Mouse (Mus musculus): Measurements from ENCODE around the gene Npy. TPM values are rescaled to one million over a fixed set of nuclear protein-coding genes. Genes with fewer than 3 reads are reported as not detected.

Npy gene
- polyA plus RNA-seq (2014; fragmentation: Nextera tagmentation; extraction: Ambion mirVana), result 2.1 and 3.0 TPM in 2 replicates

DNA sequence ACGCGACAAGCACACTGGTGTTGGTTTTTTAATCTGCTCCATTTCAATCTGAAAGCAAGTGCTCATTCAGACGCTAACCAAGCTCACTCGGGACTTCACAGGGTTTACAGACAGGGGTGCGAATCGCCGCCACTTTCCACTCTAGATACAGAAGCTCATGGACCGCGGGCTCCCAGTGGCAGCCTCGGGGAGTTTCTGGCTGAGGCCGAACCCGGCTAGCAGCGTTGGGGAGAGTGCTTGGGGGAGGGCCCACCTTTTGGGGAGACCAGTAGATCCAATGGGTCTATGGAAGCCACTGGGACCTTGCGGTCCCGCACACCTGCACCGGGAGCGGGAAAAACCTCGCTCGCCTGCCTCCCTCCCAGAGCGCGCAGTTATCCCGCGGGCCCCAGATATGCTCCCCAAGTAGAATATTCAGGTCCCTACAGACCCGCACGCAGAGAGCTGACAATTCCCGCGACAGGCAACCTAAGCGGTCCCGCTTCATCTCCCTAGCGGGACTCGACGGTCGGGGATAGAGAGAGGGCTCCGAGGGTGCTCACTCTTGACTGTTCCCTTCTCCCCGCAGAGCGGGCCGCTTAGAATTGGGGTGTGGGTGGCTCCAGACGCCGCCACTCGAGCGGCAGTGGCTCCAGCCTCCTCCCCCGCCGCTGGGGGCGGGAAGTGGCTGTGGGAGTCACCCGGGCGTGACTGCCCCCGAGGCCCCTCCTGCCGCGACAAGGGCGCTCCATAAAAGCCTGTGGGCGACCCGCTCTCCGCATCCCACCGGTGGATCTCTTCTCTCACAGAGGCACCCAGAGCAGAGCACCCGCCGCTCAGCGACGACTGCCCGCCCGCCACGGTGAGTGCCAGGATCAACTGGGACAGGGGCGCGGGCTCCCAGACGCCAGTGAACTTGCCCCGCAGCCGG is at the start of gene Npy:
Npy (plus strand) TSS at position 750 of the 910 bp plus-strand sequence.
- Histone ChIP-seq H3K4me2 (peak within 1 kb of the TSS; percentile 75), H3K4me1 (ENCODE audit: control insufficient read depth, insufficient read depth, low read length) (peaks cover 12% of the 10 kb centered on the region), H3K36me3 (ENCODE audit: control insufficient read depth, insufficient read depth, low read length) (no peaks in the 10 kb centered on the region), H3K9me3 (ENCODE audit: control insufficient read depth, low read length) (no peaks in the 10 kb centered on the region), H3K4me3 (ENCODE audit: low read depth, low read length) (peak within 1 kb of the TSS; percentile 46), H3K27me3 (ENCODE audit: control insufficient read depth, insufficient read depth, low read length) (peaks cover 33% of the 10 kb centered on the region), H3K27ac (ENCODE audit: low read depth, low read length) (no peak within 1 kb of the TSS), H3K9ac (ENCODE audit: low read length) (peak within 1 kb of the TSS; percentile 59)
- peak; percentile 71 for ATAC-seq (ENCODE audit: low FRiP score)
- under 1% methylated on average over 64 of the region's 66 CpGs for WGBS
- DNase-seq (ENCODE audit: low spot score, missing footprints), result peak; percentile 95

- DNase-seq (ENCODE audit: low spot score, missing footprints) (no peak), ATAC-seq (ENCODE audit: low FRiP score) (no peak)
- Histone ChIP-seq H3K27ac (ENCODE audit: low read depth, low read length) (no peak overlapping the region), H3K27me3 (ENCODE audit: control insufficient read depth, insufficient read depth, low read length) (no peaks in the 10 kb centered on the region), H3K4me3 (ENCODE audit: low read depth, low read length) (no peak overlapping the region), H3K4me2 (no peak overlapping the region), H3K9ac (ENCODE audit: low read length) (no peak overlapping the region), H3K9me3 (ENCODE audit: control insufficient read depth, low read length) (no peaks in the 10 kb centered on the region), H3K36me3 (ENCODE audit: control insufficient read depth, insufficient read depth, low read length) (no peaks in the 10 kb centered on the region), H3K4me1 (ENCODE audit: control insufficient read depth, insufficient read depth, low read length) (peaks cover 6% of the 10 kb centered on the region)
- WGBS, result 70% methylated on average over 8 of the region's 8 CpGs
Observed at GRCm38 (mm10) chr6:49775006-49775405, 47.5 kb upstream of the Npy start.

GRCm38 (mm10) chr6:49778109-49778508 is 44.4 kb upstream of the Npy start:
- no peaks in the 10 kb centered on the region for H3K9me3 ChIP-seq (ENCODE audit: control insufficient read depth, low read length)
- no peak overlapping the region for H3K9ac ChIP-seq (ENCODE audit: low read length)
- WGBS, result 84% methylated on average over 13 of the region's 13 CpGs
- H3K4me2 ChIP-seq, result no peak overlapping the region
- H3K27ac ChIP-seq (ENCODE audit: low read depth, low read length), result no peak overlapping the region
- H3K4me1 ChIP-seq (ENCODE audit: control insufficient read depth, insufficient read depth, low read length), result peaks cover 6% of the 10 kb centered on the region
- H3K4me3 ChIP-seq (ENCODE audit: low read depth, low read length), result no peak overlapping the region
- DNase-seq (ENCODE audit: low spot score, missing footprints) (no peak), ATAC-seq (ENCODE audit: low FRiP score) (no peak)
- no peaks in the 10 kb centered on the region for H3K36me3 ChIP-seq (ENCODE audit: control insufficient read depth, insufficient read depth, low read length)
- H3K27me3 ChIP-seq (ENCODE audit: control insufficient read depth, insufficient read depth, low read length), result no peaks in the 10 kb centered on the region

DNA sequence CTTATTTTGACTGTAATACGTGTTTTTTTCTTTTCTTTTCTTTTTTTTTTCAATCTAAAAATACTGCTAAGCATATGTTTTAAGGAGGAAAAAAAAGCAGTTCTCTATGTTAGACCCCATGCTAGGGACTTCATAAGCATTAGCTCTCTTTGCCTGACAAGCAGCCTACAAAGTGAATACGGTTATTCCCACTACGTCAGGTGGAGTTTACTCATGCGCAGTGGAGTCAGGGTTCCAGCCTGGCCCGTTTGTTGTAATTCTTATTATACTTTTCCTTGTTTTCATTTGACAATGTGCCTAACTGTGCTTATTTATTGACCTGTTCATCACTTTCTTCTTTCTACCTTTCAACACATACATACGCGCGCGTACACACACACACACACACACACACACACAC is 43.8 kb upstream of the Npy start:
- Histone ChIP-seq H3K27me3 (ENCODE audit: control insufficient read depth, insufficient read depth, low read length) (no peaks in the 10 kb centered on the region), H3K4me2 (no peak overlapping the region), H3K36me3 (ENCODE audit: control insufficient read depth, insufficient read depth, low read length) (no peaks in the 10 kb centered on the region), H3K9me3 (ENCODE audit: control insufficient read depth, low read length) (no peaks in the 10 kb centered on the region), H3K4me3 (ENCODE audit: low read depth, low read length) (no peak overlapping the region), H3K4me1 (ENCODE audit: control insufficient read depth, insufficient read depth, low read length) (peaks cover 4% of the 10 kb centered on the region), H3K27ac (ENCODE audit: low read depth, low read length) (no peak overlapping the region), H3K9ac (ENCODE audit: low read length) (no peak overlapping the region)
- 92% methylated on average over 9 of the region's 9 CpGs for WGBS
- no peak for DNase-seq (ENCODE audit: low spot score, missing footprints)
- ATAC-seq (ENCODE audit: low FRiP score), result no peak

GRCm38 (mm10) chr6:49779606-49780005 is 42.9 kb upstream of the Npy start:
- ATAC-seq (ENCODE audit: low FRiP score) (0 out of 2 replicates have a peak, but pooled peaks have one; percentile 19), DNase-seq (ENCODE audit: low spot score, missing footprints) (peak; percentile 89)
- no peak overlapping the region for H3K4me3 ChIP-seq (ENCODE audit: low read depth, low read length)
- H3K36me3 ChIP-seq (ENCODE audit: control insufficient read depth, insufficient read depth, low read length), result no peaks in the 10 kb centered on the region
- no peaks in the 10 kb centered on the region for H3K9me3 ChIP-seq (ENCODE audit: control insufficient read depth, low read length)
- H3K9ac ChIP-seq (ENCODE audit: low read length), result no peak overlapping the region
- H3K27me3 ChIP-seq (ENCODE audit: control insufficient read depth, insufficient read depth, low read length), result no peaks in the 10 kb centered on the region
- H3K4me2 ChIP-seq, result no peak overlapping the region
- H3K4me1 ChIP-seq (ENCODE audit: control insufficient read depth, insufficient read depth, low read length), result no peaks in the 10 kb centered on the region
- peak overlapping the region; percentile 2; the same call in 1 of the 2 replicates for H3K27ac ChIP-seq (ENCODE audit: low read depth, low read length)
- 32% methylated on average over 7 of the region's 7 CpGs for WGBS

DNA sequence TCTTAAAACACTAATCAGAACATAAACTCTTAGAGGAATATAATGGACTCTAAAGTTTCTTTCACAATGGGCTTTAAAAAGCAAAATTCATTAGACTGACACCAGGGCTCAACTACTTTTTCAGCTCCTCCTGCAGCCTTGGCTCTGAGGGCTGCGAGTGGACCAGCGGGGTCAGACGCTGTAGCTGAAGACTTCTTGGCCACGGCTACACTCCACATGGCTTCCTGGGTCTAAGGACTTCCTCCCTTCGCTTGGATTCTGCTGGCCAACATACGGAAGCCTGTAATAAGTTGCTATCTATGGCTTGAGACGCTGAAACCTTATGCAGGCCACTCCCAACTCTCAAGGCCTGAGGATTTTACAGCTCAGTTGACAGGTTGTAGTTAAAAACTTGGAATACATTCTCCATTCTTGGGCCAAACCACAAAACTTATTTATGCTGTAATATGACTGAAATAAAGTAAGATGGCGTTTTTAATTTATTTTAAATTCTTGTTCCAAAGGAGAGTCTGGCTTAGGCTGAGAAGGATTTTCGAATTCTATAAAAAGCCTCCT is 41.6 kb upstream of the Npy start:
- 92% methylated on average over 9 of the region's 9 CpGs for WGBS
- Histone ChIP-seq H3K9me3 (ENCODE audit: control insufficient read depth, low read length) (no peaks in the 10 kb centered on the region), H3K4me2 (no peak overlapping the region), H3K4me3 (ENCODE audit: low read depth, low read length) (no peak overlapping the region), H3K27ac (ENCODE audit: low read depth, low read length) (no peak overlapping the region), H3K36me3 (ENCODE audit: control insufficient read depth, insufficient read depth, low read length) (no peaks in the 10 kb centered on the region), H3K27me3 (ENCODE audit: control insufficient read depth, insufficient read depth, low read length) (no peaks in the 10 kb centered on the region), H3K9ac (ENCODE audit: low read length) (no peak overlapping the region), H3K4me1 (ENCODE audit: control insufficient read depth, insufficient read depth, low read length) (no peaks in the 10 kb centered on the region)
- no peak for ATAC-seq (ENCODE audit: low FRiP score)
- no peak for DNase-seq (ENCODE audit: low spot score, missing footprints)

DNA sequence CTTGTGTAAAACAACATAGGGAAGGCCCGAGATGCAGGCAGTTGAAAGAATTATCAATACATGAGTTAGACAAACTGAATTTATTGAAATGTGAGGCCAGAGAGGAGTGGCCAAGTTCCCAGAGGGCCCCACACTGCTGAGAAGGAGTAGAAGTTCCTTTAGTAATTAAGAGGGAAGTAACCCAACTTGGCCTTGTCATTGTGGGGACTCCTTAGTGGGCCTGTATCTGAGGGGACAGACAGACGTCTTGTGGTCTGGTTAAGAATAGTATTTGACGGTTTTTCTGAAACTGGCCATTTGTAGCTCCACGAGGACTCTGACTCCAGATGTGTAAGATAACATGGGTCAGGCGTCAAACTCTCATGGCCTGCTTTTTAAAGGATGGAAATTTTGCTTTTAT is 40.7 kb upstream of the Npy start:
- Histone ChIP-seq H3K9me3 (ENCODE audit: control insufficient read depth, low read length) (no peaks in the 10 kb centered on the region), H3K4me1 (ENCODE audit: control insufficient read depth, insufficient read depth, low read length) (no peaks in the 10 kb centered on the region), H3K27ac (ENCODE audit: low read depth, low read length) (no peak overlapping the region), H3K27me3 (ENCODE audit: control insufficient read depth, insufficient read depth, low read length) (no peaks in the 10 kb centered on the region), H3K36me3 (ENCODE audit: control insufficient read depth, insufficient read depth, low read length) (no peaks in the 10 kb centered on the region), H3K4me2 (no peak overlapping the region), H3K9ac (ENCODE audit: low read length) (no peak overlapping the region), H3K4me3 (ENCODE audit: low read depth, low read length) (no peak overlapping the region)
- no peak for ATAC-seq (ENCODE audit: low FRiP score)
- no peak for DNase-seq (ENCODE audit: low spot score, missing footprints)
- 88% methylated on average over 5 of the region's 5 CpGs for WGBS

GRCm38 (mm10) chr6:49782679-49783078 is 39.8 kb upstream of the Npy start:
- DNase-seq (ENCODE audit: low spot score, missing footprints) (no peak), ATAC-seq (ENCODE audit: low FRiP score) (no peak)
- H3K9me3 ChIP-seq (ENCODE audit: control insufficient read depth, low read length), result no peaks in the 10 kb centered on the region
- H3K27me3 ChIP-seq (ENCODE audit: control insufficient read depth, insufficient read depth, low read length), result no peaks in the 10 kb centered on the region
- H3K4me3 ChIP-seq (ENCODE audit: low read depth, low read length), result no peak overlapping the region
- H3K27ac ChIP-seq (ENCODE audit: low read depth, low read length), result no peak overlapping the region
- WGBS, result 91% methylated on average over 7 of the region's 7 CpGs
- H3K4me2 ChIP-seq, result no peak overlapping the region
- no peak overlapping the region for H3K9ac ChIP-seq (ENCODE audit: low read length)
- H3K4me1 ChIP-seq (ENCODE audit: control insufficient read depth, insufficient read depth, low read length), result no peaks in the 10 kb centered on the region
- no peaks in the 10 kb centered on the region for H3K36me3 ChIP-seq (ENCODE audit: control insufficient read depth, insufficient read depth, low read length)

GRCm38 (mm10) chr6:49792524-49792923 is 30.0 kb upstream of the Npy start:
- H3K4me2 ChIP-seq, result no peak overlapping the region
- H3K4me3 ChIP-seq (ENCODE audit: low read depth, low read length), result no peak overlapping the region
- H3K9ac ChIP-seq (ENCODE audit: low read length), result no peak overlapping the region
- no peaks in the 10 kb centered on the region for H3K9me3 ChIP-seq (ENCODE audit: control insufficient read depth, low read length)
- H3K27me3 ChIP-seq (ENCODE audit: control insufficient read depth, insufficient read depth, low read length), result no peaks in the 10 kb centered on the region
- ATAC-seq (ENCODE audit: low FRiP score) (no peak), DNase-seq (ENCODE audit: low spot score, missing footprints) (no peak)
- H3K27ac ChIP-seq (ENCODE audit: low read depth, low read length), result no peak overlapping the region
- 69% methylated on average over 12 of the region's 12 CpGs for WGBS
- no peaks in the 10 kb centered on the region for H3K4me1 ChIP-seq (ENCODE audit: control insufficient read depth, insufficient read depth, low read length)
- H3K36me3 ChIP-seq (ENCODE audit: control insufficient read depth, insufficient read depth, low read length), result no peaks in the 10 kb centered on the region
